Mouse (Mus musculus) C3H10T1/2 (cell line): ENCODE data around the gene Gm11634. TPM values are rescaled to one million over a fixed set of nuclear protein-coding genes. Genes with fewer than 3 reads are reported as not detected.

ENCODE experiments used
- polyA plus RNA-seq, 2 experiments: library from polyadenylated mRNA; unstranded; fragments of >200 nt; fragmentation: generic; extraction: Trizol; gene quantifications; one replicate each; pipeline ENCODE4 v1.2.1; 2012; ENCODE audit warnings: missing spikeins in 2 of 2

The Gm11634 gene
- polyA plus RNA-seq = not detected

GRCm38 (mm10) chr11:101599156-101599555 lies at the start of gene Gm11634:
Gene Gm11634, minus strand, starts transcription at chr11:101599256.

GRCm38 (mm10) chr11:101626995-101627856 lies 28.2 kb upstream of the Gm11634 start, which contains the start of gene Rdm1:
Gene Rdm1, plus strand, starts transcription at chr11:101627195.

DNA sequence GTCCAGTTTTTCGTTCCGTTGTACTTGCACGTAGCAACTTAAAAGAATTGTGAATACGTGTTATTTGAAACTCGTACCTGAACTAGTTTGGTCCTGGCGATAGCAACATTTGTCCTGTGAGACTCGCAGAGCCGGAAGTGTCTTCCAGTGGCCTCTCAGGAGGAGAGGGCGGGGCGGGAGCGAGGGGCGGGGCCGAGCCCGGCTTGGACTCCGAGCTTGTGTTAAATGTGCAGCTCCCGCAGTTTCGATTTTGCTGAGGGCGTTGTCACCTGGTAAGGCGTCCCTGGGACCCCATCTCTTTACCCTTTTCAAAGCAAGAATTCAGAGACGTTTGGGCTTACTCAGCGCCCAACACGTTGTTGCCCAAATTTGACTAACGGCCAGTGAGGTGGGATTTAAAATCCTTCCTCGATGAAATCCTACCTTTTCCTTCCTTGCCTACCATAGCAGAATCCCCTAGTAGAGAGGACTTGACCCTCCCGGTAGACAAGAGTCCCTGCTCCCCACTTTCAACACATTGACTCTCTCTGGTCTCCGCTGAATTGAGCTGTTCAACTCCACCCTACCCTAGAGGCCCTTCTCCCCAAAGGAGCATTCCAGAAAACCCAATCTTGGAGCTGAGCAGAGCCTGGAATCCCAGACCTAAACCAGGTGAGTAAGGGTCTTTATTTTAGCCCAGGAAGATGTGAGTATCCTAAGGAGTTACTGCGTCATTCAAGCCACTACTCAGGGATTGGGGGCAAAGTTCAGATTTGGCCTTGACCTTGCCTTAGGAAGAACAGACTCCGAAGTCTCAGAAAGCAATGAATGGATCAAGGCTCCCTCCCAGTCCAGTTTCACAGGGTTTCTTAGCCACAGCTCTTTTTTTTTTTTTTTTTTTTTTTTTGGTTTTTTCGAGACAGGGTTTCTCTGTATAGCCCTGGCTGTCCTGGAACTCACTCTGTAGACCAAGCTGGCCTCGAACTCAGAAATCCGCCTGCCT lies 16.7 kb downstream of the Gm11634 start, which contains the start of gene Tmem106a:
Tmem106a (plus strand) TSS at position 189 of the 982 bp plus-strand sequence.

GRCm38 (mm10) chr11:101551751-101552475 lies 47.1 kb downstream of the Gm11634 start, which contains the start of the genes Brca1 and Nbr1:
Gene Brca1, minus strand, starts transcription at chr11:101551955.
Gene Nbr1, plus strand, starts transcription at chr11:101552149.

Other genes with a start within 250 kb of the Gm11634 start
- gene G6pc, start 231.7 kb downstream of the Gm11634 start, polyA plus RNA-seq = not detected
- gene Aarsd1, start 181.6 kb downstream of the Gm11634 start, polyA plus RNA-seq = 100 to 1,000 TPM in 1 of 2 experiments, 10 to 100 TPM in 1; 55.6 to 118 TPM
- gene Gm27029, start 174.5 kb downstream of the Gm11634 start, polyA plus RNA-seq = 10 to 100 TPM in 1 of 2 experiments, 1 to 10 TPM in 1; 6.0 to 10.4 TPM
- gene Rundc1, start 174.2 kb downstream of the Gm11634 start, polyA plus RNA-seq = 10 to 100 TPM in 1 of 2 experiments, 1 to 10 TPM in 1; 7.1 to 24.8 TPM
- 10 to 100 TPM in 1 of 2 experiments, 1 to 10 TPM in 1; 8.2 to 25.9 TPM for gene Ptges3l, start 173.9 kb downstream of the Gm11634 start, polyA plus RNA-seq
- 1,000 to 10,000 TPM; 3,424 to 4,212 TPM for gene Rpl27, start 157.0 kb downstream of the Gm11634 start, polyA plus RNA-seq
- 10 to 100 TPM; 38.1 to 78.1 TPM for gene Ifi35, start 150.8 kb downstream of the Gm11634 start, polyA plus RNA-seq
- 10 to 100 TPM; 41.4 to 62.3 TPM for gene Rnd2, start 134.3 kb downstream of the Gm11634 start, polyA plus RNA-seq
- 100 to 1,000 TPM; 270 to 433 TPM for gene Vat1, start 133.0 kb downstream of the Gm11634 start, polyA plus RNA-seq
- 1 to 10 TPM in 1 of 2 experiments, under 1 TPM in 1; 0.53 to 2.7 TPM for gene Brca1, start 47.3 kb downstream of the Gm11634 start, polyA plus RNA-seq
- gene Nbr1, start 47.1 kb downstream of the Gm11634 start, polyA plus RNA-seq = 10 to 100 TPM in 1 of 2 experiments, 1 to 10 TPM in 1; 3.3 to 49.8 TPM
- 10 to 100 TPM in 1 of 2 experiments, 1 to 10 TPM in 1; 4.5 to 21.6 TPM for gene Tmem106a, start 17.0 kb downstream of the Gm11634 start, polyA plus RNA-seq
- gene Rdm1, start 27.9 kb upstream of the Gm11634 start, polyA plus RNA-seq = 10 to 100 TPM; 25.2 to 58.0 TPM
- gene Arl4d, start 66.3 kb upstream of the Gm11634 start, polyA plus RNA-seq = 1 to 10 TPM; 1.4 to 1.5 TPM
- 10 to 100 TPM in 1 of 2 experiments, 1 to 10 TPM in 1; 8.0 to 23.3 TPM for gene Dhx8, start 133.7 kb upstream of the Gm11634 start, polyA plus RNA-seq
- 100 to 1,000 TPM in 1 of 2 experiments, 1 to 10 TPM in 1; 7.3 to 119 TPM for gene Etv4, start 186.1 kb upstream of the Gm11634 start, polyA plus RNA-seq